Mouse (Mus musculus) adrenal gland, postnatal 36 days (tissue): ENCODE results near the gene Ddr2. TPM values are rescaled to one million over a fixed set of nuclear protein-coding genes. Genes with fewer than 3 reads are reported as not detected.
"Not testable (repeated sequence)": the region's sequence is repeated elsewhere in the genome, so short reads cannot be mapped to it uniquely, and the experiment has no call there.

ENCODE experiments used
- DNase-seq, 2 experiments: peaks; one replicate each; pipeline ENCODE4 v3.0.0; 2021; ENCODE audit warnings: mixed read lengths in 1 of 2
- total RNA-seq, 2 experiments: library from RNA; stranded (reverse); gene quantifications; 2 replicates each; pipeline ENCODE4 v1.2.3; 2021

Ddr2 gene
- total RNA-seq, 2 experiments from 2014 or later: 19.5 to 20.3 TPM

- no peak for DNase-seq
Observed at GRCm38 (mm10) chr1:170039402-170039801, 71.2 kb downstream of the Ddr2 start.

GRCm38 (mm10) chr1:170035575-170035974, 75.0 kb downstream of the Ddr2 start:
- no peak for DNase-seq

GRCm38 (mm10) chr1:170034961-170035360, 75.6 kb downstream of the Ddr2 start:
- no peak for DNase-seq

GRCm38 (mm10) chr1:170031656-170032055, 78.9 kb downstream of the Ddr2 start:
- DNase-seq: no peak

- DNase-seq: no peak
Observed at GRCm38 (mm10) chr1:170014784-170015183, 95.8 kb downstream of the Ddr2 start.

- DNase-seq: no peak
Observed at GRCm38 (mm10) chr1:170010716-170011505, 99.7 kb downstream of the Ddr2 start.

- peak in 1 of 2 experiments; percentile 10 for DNase-seq
Observed at GRCm38 (mm10) chr1:170009296-170009695, 101.3 kb downstream of the Ddr2 start.

GRCm38 (mm10) chr1:170008432-170009220, 101.9 kb downstream of the Ddr2 start:
- DNase-seq: no peak

GRCm38 (mm10) chr1:170006516-170006915, 104.0 kb downstream of the Ddr2 start:
- peak in 1 of 2 experiments; percentile 7 for DNase-seq

- DNase-seq: no peak
Observed at GRCm38 (mm10) chr1:170005297-170005696, 105.3 kb downstream of the Ddr2 start.

- DNase-seq: not testable (repeated sequence)
Observed at GRCm38 (mm10) chr1:169993901-169994300, 116.7 kb downstream of the Ddr2 start.

- no peak for DNase-seq
Observed at GRCm38 (mm10) chr1:169986166-169986565, 124.4 kb downstream of the Ddr2 start.

GRCm38 (mm10) chr1:169977621-169978020, 132.9 kb downstream of the Ddr2 start:
- no peak for DNase-seq

- DNase-seq: no peak
Observed at GRCm38 (mm10) chr1:169971998-169972397, 138.6 kb downstream of the Ddr2 start.

GRCm38 (mm10) chr1:169970936-169971335, 139.6 kb downstream of the Ddr2 start:
- no peak for DNase-seq

GRCm38 (mm10) chr1:169969516-169969886, 141.1 kb downstream of the Ddr2 start:
- DNase-seq: no peak

GRCm38 (mm10) chr1:169968792-169969515, 141.6 kb downstream of the Ddr2 start, which contains the start of gene Hsd17b7:
Gene Hsd17b7, minus strand, starts transcription at chr1:169969241.
- DNase-seq: peak; percentile 99 to 100

GRCm38 (mm10) chr1:169953106-169953505, 157.5 kb downstream of the Ddr2 start:
- no peak for DNase-seq

- DNase-seq: no peak
Observed at GRCm38 (mm10) chr1:169952636-169953035, 157.9 kb downstream of the Ddr2 start.

GRCm38 (mm10) chr1:169951561-169951960, 159.0 kb downstream of the Ddr2 start:
- DNase-seq: no peak

- no peak for DNase-seq
Observed at GRCm38 (mm10) chr1:169950651-169951050, 159.9 kb downstream of the Ddr2 start.

- DNase-seq: no peak
Observed at GRCm38 (mm10) chr1:169949981-169950380, 160.6 kb downstream of the Ddr2 start.

- DNase-seq: no peak
Observed at GRCm38 (mm10) chr1:169948866-169949265, 161.7 kb downstream of the Ddr2 start.
